Mouse (Mus musculus) stomach, postnatal 0 days (tissue): ENCODE measurements around the gene Bax.

Source experiments
- CTCF ChIP-seq: IDR thresholded peaks from 2 replicates; pipeline ENCODE4 v1.5.1; 2016; ENCODE audit warnings: antibody characterized with exemption, low read depth, mild to moderate bottlenecking, moderate library complexity
- EP300 ChIP-seq: optimal IDR thresholded peaks from 2 replicates; pipeline ENCODE3; 2016; ENCODE audit warnings: antibody characterized with exemption

DNA sequence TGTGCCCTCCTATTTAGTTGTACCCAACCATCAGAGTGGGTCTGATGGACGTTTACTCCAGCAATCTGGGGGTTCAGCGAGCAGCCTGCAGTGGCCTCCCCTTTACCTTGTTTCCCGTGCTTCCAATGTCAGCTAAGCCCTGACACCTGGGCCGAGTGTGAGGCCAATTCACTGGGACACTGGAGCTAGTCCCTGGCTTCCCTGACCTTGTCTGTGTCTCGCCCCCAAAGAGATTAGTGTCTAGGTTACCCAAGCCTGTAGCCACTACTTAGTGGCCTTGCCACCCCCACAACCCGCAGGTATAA lies 46.1 kb downstream of the Bax start, which contains the start of gene Lhb:
- TF ChIP-seq CTCF, result no peak
- no peak for TF ChIP-seq EP300
